Mouse (Mus musculus) large intestine, adult 2 months (tissue): ENCODE measurements around the gene Slc9a5. TPM values are rescaled to one million over a fixed set of nuclear protein-coding genes. Genes with fewer than 3 reads are reported as not detected.
A peak's percentile ranks its signal among the peaks of the same experiment; 100 is the strongest.

Experiments
- DNase-seq: peaks from one replicate; pipeline ENCODE4 v3.0.0-alpha.2; 2012; ENCODE audit warnings: low read depth, low spot score
- WGBS: fragments of 180-500 bp; shearing (Covaris S2); methylation state at CpG from one replicate; pipeline ENCODE4 v1.1.7; 2018; 5-methylcytosine and 5-hydroxymethylcytosine counted together
- polyA plus RNA-seq: library from polyadenylated mRNA; depleted of rRNA; stranded (reverse); fragments of >200 nt; gene quantifications from 2 replicates; pipeline ENCODE4 v1.2.3, GENCODE M21; 2012

Gene Slc9a5
- polyA plus RNA-seq, 1 experiment: 2.7 TPM

GRCm38 (mm10) chr8:105323183-105323582 is 25.5 kb upstream of the Slc9a5 start:
- WGBS: 86% methylated on average over 4 of the region's 4 CpGs
- DNase-seq: no peak

GRCm38 (mm10) chr8:105325641-105326093 is 23.0 kb upstream of the Slc9a5 start:
- 0% methylated on average over 12 of the region's 12 CpGs for WGBS
- no peak for DNase-seq

GRCm38 (mm10) chr8:105326141-105326672 is 22.4 kb upstream of the Slc9a5 start, which contains the start of the genes Lrrc29 and Tmem208:
TSS of gene Lrrc29 (minus strand) at chr8:105326278.
TSS of gene Tmem208 (plus strand) at chr8:105326354.
- no peak for DNase-seq
- WGBS: under 1% methylated on average over 36 of the region's 36 CpGs

- 20% methylated on average over 6 of the region's 6 CpGs for whole genome bisulfite sequencing
- no peak for DNase-seq
Observed at GRCm38 (mm10) chr8:105326968-105327367, 21.7 kb upstream of the Slc9a5 start.

- no peak for DNase-seq
- 56% methylated on average over 12 of the region's 12 CpGs for WGBS
Observed at GRCm38 (mm10) chr8:105330325-105330724, 18.3 kb upstream of the Slc9a5 start.

- no peak for DNase-seq
- 93% methylated on average over 22 of the region's 22 CpGs for WGBS
Observed at GRCm38 (mm10) chr8:105331469-105331868, 17.2 kb upstream of the Slc9a5 start.

GRCm38 (mm10) chr8:105331931-105332330 is 16.7 kb upstream of the Slc9a5 start:
- DNase-seq: no peak
- 93% methylated on average over 9 of the region's 9 CpGs for WGBS

- no peak for DNase-seq
- 30% methylated on average over 2 of the region's 2 CpGs for whole genome bisulfite sequencing
Observed at GRCm38 (mm10) chr8:105332523-105332922, 16.1 kb upstream of the Slc9a5 start.

GRCm38 (mm10) chr8:105336373-105337130 is 12.1 kb upstream of the Slc9a5 start:
- 90% methylated on average over 32 of the region's 32 CpGs for WGBS
- DNase-seq: no peak

- no peak for DNase-seq
- 21% methylated on average over 4 of the region's 4 CpGs for WGBS
Observed at GRCm38 (mm10) chr8:105338992-105339391, 9.7 kb upstream of the Slc9a5 start.

GRCm38 (mm10) chr8:105339886-105340635 is 8.6 kb upstream of the Slc9a5 start:
- no peak for DNase-seq
- WGBS: 30% methylated on average over 6 of the region's 6 CpGs

- WGBS: 50% methylated on average over 8 of the region's 8 CpGs
- DNase-seq: no peak
Observed at GRCm38 (mm10) chr8:105341399-105341798, 7.2 kb upstream of the Slc9a5 start.

GRCm38 (mm10) chr8:105342768-105343167 is 5.9 kb upstream of the Slc9a5 start:
- 48% methylated on average over 4 of the region's 4 CpGs for WGBS
- no peak for DNase-seq

GRCm38 (mm10) chr8:105343791-105344574 is 4.7 kb upstream of the Slc9a5 start:
- 17% methylated on average over 7 of the region's 8 CpGs for WGBS
- DNase-seq: no peak

GRCm38 (mm10) chr8:105345061-105345975 is 3.3 kb upstream of the Slc9a5 start:
- 12% methylated on average over 7 of the region's 7 CpGs for WGBS
- DNase-seq: no peak

GRCm38 (mm10) chr8:105346611-105347427 is 1.8 kb upstream of the Slc9a5 start:
- WGBS: 1% methylated on average over 34 of the region's 34 CpGs
- DNase-seq: peak; percentile 89

- DNase-seq: peak; percentile 83
- WGBS: under 1% methylated on average over 53 of the region's 53 CpGs
Observed at GRCm38 (mm10) chr8:105347428-105348221, 1.0 kb upstream of the Slc9a5 start, which contains the start of gene Fhod1. TSS of gene Fhod1 (minus strand) at chr8:105347953.
